Mouse (Mus musculus) heart, embryonic 10.5 days (tissue): ENCODE results near the gene Atl1. TPM values are rescaled to one million over a fixed set of nuclear protein-coding genes. Genes with fewer than 3 reads are reported as not detected.
A peak's percentile ranks its signal among the peaks of the same experiment; 100 is the strongest.

ENCODE experiments used
- DNase-seq: peaks from one replicate; pipeline ENCODE4 v3.0.0-alpha.2; 2017; ENCODE audit warnings: low spot score
- H3K27ac ChIP-seq: fragments of 300-500 bp; sonication (generic); 2 replicates; pipeline ENCODE4 v1.5.1; 2016; ENCODE audit warnings: mild to moderate bottlenecking
- H3K27me3 ChIP-seq: fragments of 300-500 bp; sonication (generic); 2 replicates; pipeline ENCODE4 v1.6.1; 2016; ENCODE audit warnings: mild to moderate bottlenecking; ENCODE audit not compliant: poor library complexity, insufficient read depth, severe bottlenecking
- H3K36me3 ChIP-seq: fragments of 300-500 bp; sonication (generic); 2 replicates; pipeline ENCODE4 v1.6.1; 2016; ENCODE audit warnings: mild to moderate bottlenecking, moderate library complexity
- H3K4me1 ChIP-seq: fragments of 300-500 bp; sonication (generic); 2 replicates; pipeline ENCODE4 v1.6.1; 2016; ENCODE audit warnings: mild to moderate bottlenecking
- H3K4me3 ChIP-seq: fragments of 300-500 bp; sonication (generic); 2 replicates; pipeline ENCODE4 v1.5.1; 2016; ENCODE audit warnings: mild to moderate bottlenecking, moderate library complexity
- H3K9me3 ChIP-seq: fragments of 300-500 bp; sonication (generic); 2 replicates; pipeline ENCODE4 v1.6.1; 2016; ENCODE audit warnings: mild to moderate bottlenecking, moderate library complexity
- WGBS: fragments of 180-500 bp; shearing (Covaris S2); methylation state at CpG from one replicate; pipeline ENCODE4 v1.1.7; 2016; 5-methylcytosine and 5-hydroxymethylcytosine counted together
- polyA plus RNA-seq: library from polyadenylated mRNA; unstranded; fragments of >200 nt; fragmentation: Nextera tagmentation; extraction: Ambion mirVana; gene quantifications from 2 replicates; pipeline ENCODE4 v1.2.1, GENCODE M21; 2016

Atl1 gene
- polyA plus RNA-seq, 1 experiment from 2014 or later, result 6.5 TPM

- Histone ChIP-seq H3K9me3 (no peaks in the 10 kb centered on the region), H3K27me3 (no peaks in the 10 kb centered on the region), H3K4me1 (peaks cover 29% of the 10 kb centered on the region), H3K36me3 (peaks cover 9% of the 10 kb centered on the region), H3K27ac (peak overlapping the region; percentile 71; the same call in 1 of the 2 replicates), H3K4me3 (peak overlapping the region; percentile 97; the same call in 1 of the 2 replicates)
- WGBS, result 51% methylated on average over 6 of the region's 6 CpGs
- DNase-seq, result no peak
Observed at GRCm38 (mm10) chr12:69890051-69890450, 2.4 kb upstream of the Atl1 start.

DNA sequence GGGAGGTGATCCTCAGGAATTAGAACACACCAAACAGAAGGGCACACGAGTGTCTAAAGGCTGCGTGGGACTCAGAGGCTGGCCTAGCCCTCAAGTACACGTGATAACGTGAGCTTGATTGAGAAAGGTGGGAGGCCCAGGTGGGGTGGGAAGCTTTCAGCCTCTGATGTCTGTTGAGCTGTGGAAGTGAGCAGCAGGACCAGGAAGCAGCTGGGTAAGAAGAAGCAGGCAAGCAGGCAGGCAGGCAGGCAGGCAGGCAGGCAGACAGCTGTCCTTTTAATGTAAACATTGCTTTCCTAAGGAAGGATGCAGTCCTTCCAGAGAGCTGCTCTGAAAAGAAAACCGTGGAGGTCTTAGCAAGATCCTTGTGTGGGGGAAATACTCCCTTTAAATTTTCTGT lies 1.9 kb upstream of the Atl1 start:
- WGBS, result 14% methylated on average over 5 of the region's 5 CpGs
- H3K9me3 ChIP-seq, result no peaks in the 10 kb centered on the region
- H3K4me3 ChIP-seq, result peak overlapping the region; percentile 97; the same call in 1 of the 2 replicates
- peak overlapping the region; percentile 71; the same call in 1 of the 2 replicates for H3K27ac ChIP-seq
- peaks cover 29% of the 10 kb centered on the region for H3K4me1 ChIP-seq
- DNase-seq, result peak; percentile 83
- H3K27me3 ChIP-seq, result no peaks in the 10 kb centered on the region
- H3K36me3 ChIP-seq, result peaks cover 9% of the 10 kb centered on the region

- Histone ChIP-seq H3K27ac (peak overlapping the region; percentile 100), H3K27me3 (no peaks in the 10 kb centered on the region), H3K9me3 (no peaks in the 10 kb centered on the region), H3K4me1 (peaks cover 29% of the 10 kb centered on the region), H3K4me3 (peak overlapping the region; percentile 97), H3K36me3 (peaks cover 7% of the 10 kb centered on the region)
- DNase-seq, result no peak
- 45% methylated on average over 3 of the region's 3 CpGs for WGBS
Observed at GRCm38 (mm10) chr12:69891721-69892120, 693 bp upstream of the Atl1 start.

GRCm38 (mm10) chr12:69893927-69894326 lies 1.5 kb downstream of the Atl1 start:
- WGBS, result 59% methylated on average over 6 of the region's 6 CpGs

GRCm38 (mm10) chr12:69895046-69895445 lies 2.6 kb downstream of the Atl1 start:
- Histone ChIP-seq H3K36me3 (no peaks in the 10 kb centered on the region), H3K4me3 (no peak overlapping the region), H3K9me3 (no peaks in the 10 kb centered on the region), H3K27me3 (no peaks in the 10 kb centered on the region), H3K27ac (no peak overlapping the region), H3K4me1 (peaks cover 26% of the 10 kb centered on the region)
- no peak for DNase-seq
- 61% methylated on average over 2 of the region's 2 CpGs for WGBS

More at GRCm38 (mm10) chr12:69893927-69894326, 1.5 kb downstream of the Atl1 start:
- Histone ChIP-seq H3K36me3 (no peaks in the 10 kb centered on the region), H3K4me1 (peaks cover 30% of the 10 kb centered on the region), H3K27me3 (no peaks in the 10 kb centered on the region), H3K4me3 (no peak overlapping the region), H3K9me3 (no peaks in the 10 kb centered on the region), H3K27ac (no peak overlapping the region)
- no peak for DNase-seq

DNA sequence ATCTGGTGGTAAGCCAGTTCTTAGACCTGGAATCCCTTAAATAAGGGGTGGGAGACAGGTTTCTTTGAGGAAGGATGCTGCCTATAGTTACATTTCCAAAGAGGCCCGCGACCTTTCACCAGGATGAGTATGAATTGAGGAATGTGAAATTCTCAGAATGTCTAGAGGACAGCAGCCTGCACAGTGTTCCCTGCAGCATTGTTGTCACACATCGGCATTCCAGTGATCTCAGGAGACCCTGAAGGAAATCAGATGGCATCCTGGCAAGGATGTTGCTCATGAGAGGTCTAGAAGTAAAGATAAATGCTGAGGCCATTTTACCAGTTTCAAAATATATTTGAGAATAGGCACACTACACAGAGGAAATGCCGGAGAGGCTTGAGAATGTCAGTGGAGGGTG lies 5.7 kb downstream of the Atl1 start:
- Histone ChIP-seq H3K4me3 (no peak overlapping the region), H3K4me1 (peaks cover 11% of the 10 kb centered on the region; the same call in 1 of the 2 replicates), H3K9me3 (no peaks in the 10 kb centered on the region), H3K27ac (no peak overlapping the region), H3K27me3 (no peaks in the 10 kb centered on the region), H3K36me3 (no peaks in the 10 kb centered on the region)
- WGBS, result 42% methylated on average over 4 of the region's 4 CpGs
- DNase-seq, result no peak

- DNase-seq, result no peak
- 69% methylated on average over 2 of the region's 2 CpGs for WGBS
Observed at GRCm38 (mm10) chr12:69904991-69905390, 12.6 kb downstream of the Atl1 start.

GRCm38 (mm10) chr12:69907667-69908510 lies 15.5 kb downstream of the Atl1 start:
- 3% methylated on average over 30 of the region's 30 CpGs for WGBS
- Histone ChIP-seq H3K27ac (peak overlapping the region; percentile 1), H3K4me3 (peak overlapping the region; percentile 52), H3K27me3 (no peaks in the 10 kb centered on the region), H3K36me3 (no peaks in the 10 kb centered on the region), H3K4me1 (peaks cover 13% of the 10 kb centered on the region), H3K9me3 (no peaks in the 10 kb centered on the region)
- peak; percentile 87 for DNase-seq

More at GRCm38 (mm10) chr12:69904991-69905390, 12.6 kb downstream of the Atl1 start:
- Histone ChIP-seq H3K27me3 (no peaks in the 10 kb centered on the region), H3K27ac (no peak overlapping the region), H3K9me3 (no peaks in the 10 kb centered on the region), H3K4me1 (peaks cover 13% of the 10 kb centered on the region), H3K36me3 (no peaks in the 10 kb centered on the region), H3K4me3 (no peak overlapping the region)

- DNase-seq, result no peak
- H3K27ac ChIP-seq, result no peak overlapping the region; the same call in 1 of the 2 replicates
- H3K36me3 ChIP-seq, result no peaks in the 10 kb centered on the region
- peak overlapping the region; percentile 52 for H3K4me3 ChIP-seq
- H3K4me1 ChIP-seq, result peaks cover 13% of the 10 kb centered on the region
- H3K9me3 ChIP-seq, result no peaks in the 10 kb centered on the region
- no peaks in the 10 kb centered on the region for H3K27me3 ChIP-seq
- 31% methylated on average over 19 of the region's 19 CpGs for WGBS
Observed at GRCm38 (mm10) chr12:69908511-69908900, 16.1 kb downstream of the Atl1 start.

GRCm38 (mm10) chr12:69911906-69912305 lies 19.5 kb downstream of the Atl1 start:
- Histone ChIP-seq H3K9me3 (no peaks in the 10 kb centered on the region), H3K36me3 (no peaks in the 10 kb centered on the region), H3K27ac (no peak overlapping the region), H3K4me3 (no peak overlapping the region), H3K4me1 (peaks cover 13% of the 10 kb centered on the region), H3K27me3 (no peaks in the 10 kb centered on the region)
- DNase-seq, result no peak
- 72% methylated on average over 7 of the region's 7 CpGs for WGBS

GRCm38 (mm10) chr12:69912737-69913136 lies 20.3 kb downstream of the Atl1 start:
- no peak for DNase-seq
- Histone ChIP-seq H3K9me3 (no peaks in the 10 kb centered on the region), H3K27me3 (no peaks in the 10 kb centered on the region), H3K4me1 (peaks cover 10% of the 10 kb centered on the region), H3K27ac (no peak overlapping the region), H3K4me3 (no peak overlapping the region), H3K36me3 (no peaks in the 10 kb centered on the region)
- WGBS, result 86% methylated on average over 7 of the region's 7 CpGs

- Histone ChIP-seq H3K27me3 (no peaks in the 10 kb centered on the region), H3K4me3 (no peak overlapping the region), H3K4me1 (no peaks in the 10 kb centered on the region), H3K9me3 (no peaks in the 10 kb centered on the region), H3K27ac (no peak overlapping the region), H3K36me3 (no peaks in the 10 kb centered on the region)
- WGBS, result 79% methylated on average over 2 of the region's 2 CpGs
- DNase-seq, result no peak
Observed at GRCm38 (mm10) chr12:69917870-69918269, 25.5 kb downstream of the Atl1 start.

DNA sequence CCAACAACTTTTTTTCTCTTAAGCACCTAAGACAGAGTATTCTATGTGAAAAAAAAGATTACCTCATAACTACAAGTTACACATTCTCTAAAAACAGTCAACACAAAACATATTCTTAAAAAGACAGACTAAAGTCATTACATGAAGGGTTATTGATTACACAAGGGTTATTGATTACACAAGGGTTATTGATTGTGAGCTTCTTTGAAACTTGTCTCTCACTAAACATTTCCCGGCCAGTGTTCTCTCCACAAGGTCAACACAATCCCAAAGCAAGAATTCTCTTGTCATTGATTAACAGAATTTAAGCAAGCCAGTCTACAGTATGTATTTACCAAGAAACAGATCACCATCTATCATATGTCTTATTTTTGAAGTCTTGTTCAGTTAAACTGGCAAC lies 29.7 kb downstream of the Atl1 start:
- 91% methylated on average over 1 of the region's 1 CpGs for WGBS

More for the DNA sequence above, 29.7 kb downstream of the Atl1 start:
- no peak overlapping the region for H3K27ac ChIP-seq
- H3K36me3 ChIP-seq, result no peaks in the 10 kb centered on the region
- DNase-seq, result no peak
- H3K4me3 ChIP-seq, result no peak overlapping the region
- H3K4me1 ChIP-seq, result no peaks in the 10 kb centered on the region
- no peaks in the 10 kb centered on the region for H3K9me3 ChIP-seq
- H3K27me3 ChIP-seq, result no peaks in the 10 kb centered on the region
